Comparison of ENCODE assay signal across 8 mouse cellular contexts in the genomic region with DNA sequence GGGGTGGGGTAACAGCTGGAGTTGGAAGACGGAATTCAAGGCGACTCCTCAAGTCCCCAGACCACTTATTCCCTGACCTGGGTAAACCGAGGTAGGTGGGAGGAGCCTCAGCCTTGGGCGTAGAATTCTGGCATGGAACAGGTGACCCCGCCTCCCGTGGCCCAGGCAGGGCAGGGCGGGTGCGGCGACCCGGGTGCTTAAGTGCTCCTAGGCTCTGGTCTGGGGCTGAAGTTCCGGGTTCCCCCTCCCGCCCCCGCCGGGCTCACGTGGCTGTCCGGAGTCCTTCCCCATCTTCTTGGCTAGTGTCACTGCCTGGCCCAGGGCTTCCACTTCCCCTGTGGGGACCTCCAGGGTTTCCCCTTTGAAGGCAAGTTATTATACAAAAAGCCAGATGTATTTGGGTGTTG. TPM values are rescaled to one million over a fixed set of nuclear protein-coding genes. Genes with fewer than 3 reads are reported as not detected.
DNase-seq lines count a peak whose midpoint lies in the region; ATAC-seq and TF ChIP-seq lines count a peak whose summit lies in the region.

No protein-coding gene starts in this region.

- ATAC-seq in lung, embryonic 14.5 days (ENCODE audit: insufficient read depth), result no peak

- no peaks in the 10 kb centered on the region for H3K36me3 ChIP-seq in ES-Bruce4 (ENCODE audit: control insufficient read depth, insufficient read depth, low read length, poor library complexity, severe bottlenecking)
- H3K36me3 ChIP-seq in lung, embryonic 14.5 days (ENCODE audit: insufficient read depth), result no peaks in the 10 kb centered on the region

- H3K27me3 ChIP-seq in ES-Bruce4 (ENCODE audit: control insufficient read depth, insufficient read depth, low read length, poor library complexity, severe bottlenecking), result no peaks in the 10 kb centered on the region
- H3K27me3 ChIP-seq in lung, embryonic 14.5 days (ENCODE audit: insufficient read depth, low read length), result peaks cover 27% of the 10 kb centered on the region

- peak overlapping the region; percentile 99 for H3K9ac ChIP-seq in ES-Bruce4 (ENCODE audit: low read depth, poor library complexity, severe bottlenecking)
- H3K9ac ChIP-seq in lung, embryonic 14.5 days, result no peak overlapping the region; the same call in 1 of the 2 replicates

- no peak overlapping the region for H3K27ac ChIP-seq in ES-Bruce4 (ENCODE audit: insufficient read depth, low read length)
- H3K27ac ChIP-seq in lung, embryonic 14.5 days (ENCODE audit: low read depth), result no peak overlapping the region

- peak; percentile 79 to 85 for DNase-seq in adrenal gland, adult (ENCODE audit: inconsistent age in 2 of 2, low spot score in 1 of 2)
- DNase-seq in adrenal gland, adult 8-10 months, result no peak
- peak; percentile 57 for DNase-seq in gastrocnemius, adult 8-10 months (ENCODE audit: low spot score in 2 of 2)
- peak; percentile 86 for DNase-seq in kidney, adult 11 months
- peak; percentile 40 for DNase-seq in lung, embryonic 14.5 days
- peak; percentile 85 to 92 for DNase-seq in spleen, postnatal 4 days (ENCODE audit: low spot score in 2 of 2)
- no peak for DNase-seq in layer of hippocampus, adult 9-10 months (ENCODE audit: low spot score)

- H3K4me2 ChIP-seq in lung, embryonic 14.5 days, result peak overlapping the region; percentile 99

- no peak for TF ChIP-seq POLR2A in ES-Bruce4 (IDR thresholded peaks at IDR 0.05; ENCODE audit: insufficient read depth, low read length)

- H3K4me3 ChIP-seq in ES-Bruce4 (ENCODE audit: low read depth, low read length), result peak overlapping the region; percentile 73
- peak overlapping the region; percentile 15 for H3K4me3 ChIP-seq in lung, embryonic 14.5 days (ENCODE audit: low read depth, low read length)

- WGBS in lung, embryonic 14.5 days, result 3% methylated on average over 16 of the region's 16 CpGs

- no peak for TF ChIP-seq CTCF in ES-Bruce4 (IDR thresholded peaks at IDR 0.05; ENCODE audit: low read depth, low read length)
- no peak for TF ChIP-seq CTCF in lung, embryonic 14.5 days (IDR thresholded peaks at IDR 0.05; ENCODE audit: low read depth)

- H3K4me1 ChIP-seq in ES-Bruce4 (ENCODE audit: control insufficient read depth, insufficient read depth, low read length), result peaks cover 6% of the 10 kb centered on the region
- H3K4me1 ChIP-seq in lung, embryonic 14.5 days (ENCODE audit: insufficient read depth), result 0 out of 2 replicates have a peak, but pooled peaks cover 8% of the 10 kb centered on the region

- no peak for TF ChIP-seq EP300 in ES-Bruce4 (IDR thresholded peaks at IDR 0.05; ENCODE audit: insufficient read depth, low read depth, low read length)

- H3K9me3 ChIP-seq in ES-Bruce4 (replicated peaks; ENCODE audit: control insufficient read depth, insufficient read depth, low read length, poor library complexity, severe bottlenecking), result no peaks in the 10 kb centered on the region
- H3K9me3 ChIP-seq in lung, embryonic 14.5 days (ENCODE audit: low read depth, low read length), result no peaks in the 10 kb centered on the region

RNA-seq across cellular contexts. Expression of gene Zbtb7a, which starts 0.8 kb away (rescaled TPM):
- total RNA-seq in adrenal gland, adult 8-10 months (2022), result 10 to 100 TPM; 86.5 to 94.0 (median 92.3) TPM
- polyA plus RNA-seq in ES-Bruce4 (2011; ENCODE audit: insufficient read depth, insufficient read length, low read depth, missing spikeins), result 12.6 and 14.4 TPM in 2 replicates
- 10 to 100 TPM; 24.8 to 28.9 (median 25.5) TPM for total RNA-seq in gastrocnemius, adult 8-10 months (2022)
- 22.4 and 25.0 TPM in 2 replicates for polyA plus RNA-seq in lung, embryonic 14.5 days (2014; fragmentation: Nextera tagmentation; extraction: Ambion mirVana)

RNA-seq across cellular contexts. Expression of gene Map2k2, which starts 28.5 kb away (rescaled TPM):
- total RNA-seq in adrenal gland, adult 8-10 months (2022), result 100 to 1,000 TPM; 169 to 227 (median 204) TPM
- 46.3 and 53.0 TPM in 2 replicates for polyA plus RNA-seq in ES-Bruce4 (2011; ENCODE audit: insufficient read depth, insufficient read length, low read depth, missing spikeins)
- total RNA-seq in gastrocnemius, adult 8-10 months (2022), result 100 to 1,000 TPM; 197 to 233 (median 208) TPM
- 180 and 199 TPM in 2 replicates for polyA plus RNA-seq in lung, embryonic 14.5 days (2014; fragmentation: Nextera tagmentation; extraction: Ambion mirVana)

RNA-seq across cellular contexts. Expression of gene Pias4, which starts 33.5 kb away (rescaled TPM):
- 10 to 100 TPM; 22.8 to 32.5 (median 30.1) TPM for total RNA-seq in adrenal gland, adult 8-10 months (2022)
- 36.8 and 44.9 TPM in 2 replicates for polyA plus RNA-seq in ES-Bruce4 (2011; ENCODE audit: insufficient read depth, insufficient read length, low read depth, missing spikeins)
- total RNA-seq in gastrocnemius, adult 8-10 months (2022), result 10 to 100 TPM; 14.0 to 19.0 (median 16.2) TPM
- polyA plus RNA-seq in lung, embryonic 14.5 days (2014; fragmentation: Nextera tagmentation; extraction: Ambion mirVana), result 38.7 and 47.9 TPM in 2 replicates

RNA-seq across cellular contexts. Expression of gene Creb3l3, which starts 35.5 kb away (rescaled TPM):
- total RNA-seq in adrenal gland, adult 8-10 months (2022), result 1 to 10 TPM in 2 of 4 experiments, under 1 TPM in 2; 0.35 to 2.7 (median 1.3) TPM
- polyA plus RNA-seq in ES-Bruce4 (2011; ENCODE audit: insufficient read depth, insufficient read length, low read depth, missing spikeins), result 0.68 TPM in 1 of 2 replicates, not detected in the other
- under 1 TPM in 1 of 4 experiments, not detected in 3; 0.44 TPM for total RNA-seq in gastrocnemius, adult 8-10 months (2022)
- 0.41 and 0.58 TPM in 2 replicates for polyA plus RNA-seq in lung, embryonic 14.5 days (2014; fragmentation: Nextera tagmentation; extraction: Ambion mirVana)

RNA-seq across cellular contexts. Expression of gene Eef2, which starts 42.2 kb away (rescaled TPM):
- 1,000 to 10,000 TPM; 1,447 to 1,655 (median 1,598) TPM for total RNA-seq in adrenal gland, adult 8-10 months (2022)
- 2,442 and 2,478 TPM in 2 replicates for polyA plus RNA-seq in ES-Bruce4 (2011; ENCODE audit: insufficient read depth, insufficient read length, low read depth, missing spikeins)
- total RNA-seq in gastrocnemius, adult 8-10 months (2022), result 1,000 to 10,000 TPM; 1,293 to 1,550 (median 1,345) TPM
- polyA plus RNA-seq in lung, embryonic 14.5 days (2014; fragmentation: Nextera tagmentation; extraction: Ambion mirVana), result 481 and 493 TPM in 2 replicates

Comparison
In these comparisons a context has a peak if more than half of its experiments do, and no peak if none do; other contexts are left out.
1. DNase-seq: peak in adrenal gland, adult (2 of 2), gastrocnemius, adult 8-10 months (2 of 2), kidney, adult 11 months (single experiment), lung, embryonic 14.5 days (single experiment) and spleen, postnatal 4 days (2 of 2); none in adrenal gland, adult 8-10 months (single experiment) and layer of hippocampus, adult 9-10 months (single experiment).